Mouse (Mus musculus) spleen, adult 2 months (tissue): ENCODE measurements around the gene Lrrc73.

ENCODE experiments used
- CTCF ChIP-seq: fragments of 200-500 bp; IDR thresholded peaks from 2 replicates; pipeline ENCODE4 v1.5.1; 2011; ENCODE audit warnings: mild to moderate bottlenecking, inconsistent platforms; ENCODE audit not compliant: insufficient read depth, insufficient read length, insufficient replicate concordance; ENCODE audit errors: extremely low read depth
- POLR2A ChIP-seq: fragments of 200-500 bp; IDR thresholded peaks from 2 replicates; pipeline ENCODE4 v1.6.1; 2011; ENCODE audit warnings: low read depth, low read length, inconsistent platforms

- TF ChIP-seq CTCF (no peak), POLR2A (no peak)
Measured at GRCm38 (mm10) chr17:46284653-46285052, 31.3 kb downstream of the Lrrc73 start.
